Mouse (Mus musculus) liver, embryonic 14.5 days (tissue): Measurements from ENCODE around the gene Krtap10-4.

Experiments used
- CTCF ChIP-seq: IDR thresholded peaks from 2 replicates; pipeline ENCODE4 v1.5.1; 2016; ENCODE audit warnings: antibody characterized with exemption, low read depth, control low read depth
- EP300 ChIP-seq: IDR thresholded peaks from 2 replicates; pipeline ENCODE4 v1.6.1; 2016; ENCODE audit warnings: antibody characterized with exemption, low read depth

GRCm38 (mm10) chr10:77864067-77864761 lies 37.3 kb upstream of the Krtap10-4 start:
- TF ChIP-seq CTCF: no peak
- TF ChIP-seq EP300: no peak
